Mouse (Mus musculus) forebrain, postnatal 0 days (tissue): Measurements from ENCODE around the gene Utp20. TPM values are rescaled to one million over a fixed set of nuclear protein-coding genes. Genes with fewer than 3 reads are reported as not detected.

ENCODE experiments used
- ATAC-seq: fragments of 200-750 bp; cut with Nextera tagmentation; 2 replicates; pipeline ENCODE4 v1.8.0; 2017; ENCODE audit warnings: mild to moderate bottlenecking, moderate library complexity
- DNase-seq: peaks from one replicate; pipeline ENCODE4 v3.0.0-alpha.2; 2015
- H3K27ac ChIP-seq: fragments of 300-500 bp; sonication (generic); 2 replicates; pipeline ENCODE4 v1.5.1; 2014; ENCODE audit warnings: low read depth, mild to moderate bottlenecking, antibody characterized with exemption, low read length, moderate library complexity, mixed read lengths
- H3K27me3 ChIP-seq: fragments of 300-500 bp; sonication (generic); 2 replicates; pipeline ENCODE4 v1.6.1; 2014; ENCODE audit warnings: mild to moderate bottlenecking, low read length, mixed read lengths; ENCODE audit not compliant: insufficient read depth
- H3K36me3 ChIP-seq: fragments of 300-500 bp; sonication (generic); 2 replicates; pipeline ENCODE4 v1.6.1; 2014; ENCODE audit warnings: mild to moderate bottlenecking, moderate library complexity; ENCODE audit not compliant: insufficient read depth
- H3K4me1 ChIP-seq: fragments of 300-500 bp; sonication (generic); 2 replicates; pipeline ENCODE4 v1.6.1; 2014; ENCODE audit warnings: antibody characterized with exemption; ENCODE audit not compliant: insufficient read depth
- H3K4me2 ChIP-seq: fragments of 300-500 bp; sonication (generic); 2 replicates; pipeline ENCODE4 v1.6.1; 2014; ENCODE audit warnings: low read depth, mild to moderate bottlenecking, moderate library complexity
- H3K4me3 ChIP-seq: fragments of 300-500 bp; sonication (generic); 2 replicates; pipeline ENCODE4 v1.5.1; 2014; ENCODE audit warnings: low read depth, low read length, mixed read lengths
- H3K9ac ChIP-seq: fragments of 300-500 bp; sonication (generic); 2 replicates; pipeline ENCODE4 v1.6.1; 2014; ENCODE audit warnings: mild to moderate bottlenecking
- H3K9me3 ChIP-seq: fragments of 300-500 bp; sonication (generic); 2 replicates; pipeline ENCODE4 v1.6.1; 2016; ENCODE audit warnings: low read length
- CTCF ChIP-seq: sonication (generic); IDR thresholded peaks from 2 replicates; pipeline ENCODE4 v1.5.1; 2016; ENCODE audit warnings: antibody characterized with exemption, control low read depth, low read depth
- WGBS: fragments of 180-500 bp; shearing (Covaris S2); extraction: QIAGEN DNeasy Blood & Tissue Kit; methylation state at CpG from one replicate; pipeline ENCODE4 v1.1.7; 2014; 5-methylcytosine and 5-hydroxymethylcytosine counted together
- polyA plus RNA-seq: library from polyadenylated mRNA; unstranded; fragments of >200 nt; fragmentation: Nextera tagmentation; extraction: Ambion mirVana; gene quantifications from 2 replicates; pipeline ENCODE4 v1.2.1, GENCODE M21; 2015
- total RNA-seq: library from RNA; depleted of rRNA; stranded (reverse); fragments of >200 nt; gene quantifications from 2 replicates; pipeline ENCODE4 v1.2.3, GENCODE M21; 2014

Utp20 gene
- total and polyA plus RNA-seq, 2 experiments from 2014 or later: 4.3 to 18.5 TPM

DNA sequence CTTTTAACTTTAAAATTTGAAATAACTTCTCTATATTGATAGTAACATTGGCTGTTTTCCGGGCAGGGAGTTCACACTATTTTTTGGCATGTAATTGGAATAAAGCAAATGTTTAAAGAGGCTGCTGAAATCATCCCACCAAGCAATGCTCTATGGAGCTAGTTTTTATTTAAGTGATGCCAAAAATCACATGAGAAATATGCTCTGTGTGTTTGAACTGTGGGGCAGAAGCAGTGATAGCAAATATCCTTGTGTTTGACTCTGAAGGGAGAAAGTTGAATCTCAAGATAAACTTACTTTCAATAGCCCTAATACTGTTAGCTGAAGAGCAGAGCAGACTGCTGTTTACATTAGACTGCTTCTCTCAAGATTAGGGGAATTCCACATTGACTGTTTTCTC, 107.0 kb downstream of the Utp20 start:
- Histone ChIP-seq H3K27me3 (no peaks in the 10 kb centered on the region), H3K27ac (no peak overlapping the region), H3K9ac (no peak overlapping the region), H3K4me2 (no peak overlapping the region), H3K9me3 (no peaks in the 10 kb centered on the region), H3K36me3 (no peaks in the 10 kb centered on the region), H3K4me1 (no peaks in the 10 kb centered on the region), H3K4me3 (no peak overlapping the region)
- 74% methylated on average over 1 of the region's 1 CpGs for WGBS
- TF ChIP-seq CTCF: no peak
- no peak for ATAC-seq
- DNase-seq: no peak

DNA sequence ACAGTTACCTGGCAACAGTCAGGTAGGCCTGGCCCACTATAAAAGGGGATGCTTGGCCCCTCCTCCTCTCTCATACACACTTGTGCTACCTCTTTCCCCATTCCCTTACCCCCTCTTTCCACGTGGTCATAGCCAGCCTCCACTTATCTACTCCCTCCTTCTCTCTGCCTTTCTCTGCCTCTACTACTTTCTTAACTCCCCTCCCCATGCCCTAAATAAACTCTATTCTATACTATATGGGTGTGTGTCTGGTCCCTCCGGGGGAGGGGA, 108.9 kb downstream of the Utp20 start:
- no peak for ATAC-seq
- no peak for TF ChIP-seq CTCF
- 41% methylated on average over 2 of the region's 2 CpGs for whole genome bisulfite sequencing
- H3K36me3 ChIP-seq: no peaks in the 10 kb centered on the region
- H3K4me1 ChIP-seq: no peaks in the 10 kb centered on the region
- H3K4me2 ChIP-seq: no peak overlapping the region
- no peak overlapping the region for H3K4me3 ChIP-seq
- no peak overlapping the region for H3K9ac ChIP-seq
- H3K9me3 ChIP-seq: no peaks in the 10 kb centered on the region
- H3K27ac ChIP-seq: no peak overlapping the region
- DNase-seq: no peak
- no peaks in the 10 kb centered on the region for H3K27me3 ChIP-seq

DNA sequence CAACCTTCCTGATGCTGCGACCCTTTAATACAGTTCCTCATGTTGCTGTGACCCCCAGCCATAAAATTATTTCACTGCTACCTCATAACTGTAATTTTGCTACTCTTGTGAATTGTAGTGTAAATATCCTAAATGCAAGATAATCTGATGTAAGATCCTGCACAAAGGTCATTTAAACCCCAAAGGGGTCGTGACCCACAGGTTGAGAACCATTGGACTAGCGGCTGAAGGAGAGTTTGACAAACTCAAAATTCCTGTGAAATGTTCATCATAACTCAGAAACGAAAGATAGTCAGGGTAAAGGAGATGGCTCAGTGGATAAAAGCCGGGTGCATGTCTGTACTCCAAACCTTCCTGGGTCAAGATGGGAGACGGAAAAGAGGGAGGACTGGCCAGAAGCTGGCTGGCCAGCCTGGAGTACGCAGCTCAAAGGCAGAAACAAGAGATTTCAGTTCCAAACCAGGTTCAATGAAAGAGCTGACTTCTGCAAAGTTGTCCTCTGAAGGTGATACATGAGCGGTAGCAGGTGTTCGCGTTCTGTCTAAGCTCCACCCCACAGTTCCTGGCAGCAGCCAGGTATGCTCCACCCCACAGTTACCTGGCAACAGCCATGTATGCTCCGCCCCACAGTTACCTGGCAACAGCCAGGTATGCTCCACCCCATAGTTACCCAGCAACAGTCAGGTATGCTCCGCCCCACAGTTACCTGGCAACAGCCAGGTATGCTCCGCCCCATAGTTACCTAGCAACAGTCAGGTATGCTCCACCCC, 109.4 kb downstream of the Utp20 start:
- Histone ChIP-seq H3K27ac (no peak overlapping the region), H3K4me3 (no peak overlapping the region), H3K4me2 (no peak overlapping the region), H3K4me1 (no peaks in the 10 kb centered on the region), H3K27me3 (no peaks in the 10 kb centered on the region), H3K9ac (no peak overlapping the region), H3K36me3 (no peaks in the 10 kb centered on the region), H3K9me3 (no peaks in the 10 kb centered on the region)
- no peak for TF ChIP-seq CTCF
- 60% methylated on average over 13 of the region's 13 CpGs for WGBS
- DNase-seq (no peak), ATAC-seq (no peak)

GRCm38 (mm10) chr10:88715621-88716020, 111.0 kb downstream of the Utp20 start:
- Histone ChIP-seq H3K27me3 (no peaks in the 10 kb centered on the region), H3K36me3 (no peaks in the 10 kb centered on the region), H3K4me2 (no peak overlapping the region), H3K4me3 (no peak overlapping the region), H3K9me3 (no peaks in the 10 kb centered on the region), H3K27ac (no peak overlapping the region), H3K9ac (no peak overlapping the region), H3K4me1 (no peaks in the 10 kb centered on the region)
- DNase-seq (no peak), ATAC-seq (no peak)
- no peak for TF ChIP-seq CTCF
- 67% methylated on average over 6 of the region's 6 CpGs for WGBS

GRCm38 (mm10) chr10:88714744-88715143, 111.9 kb downstream of the Utp20 start:
- H3K9me3 ChIP-seq: no peaks in the 10 kb centered on the region
- WGBS: 89% methylated on average over 4 of the region's 4 CpGs
- no peak overlapping the region for H3K4me2 ChIP-seq
- DNase-seq (no peak), ATAC-seq (no peak)
- H3K4me3 ChIP-seq: no peak overlapping the region
- no peaks in the 10 kb centered on the region for H3K36me3 ChIP-seq
- no peak overlapping the region for H3K9ac ChIP-seq
- no peaks in the 10 kb centered on the region for H3K27me3 ChIP-seq
- H3K27ac ChIP-seq: no peak overlapping the region
- TF ChIP-seq CTCF: no peak
- H3K4me1 ChIP-seq: no peaks in the 10 kb centered on the region

GRCm38 (mm10) chr10:88712359-88712758, 114.2 kb downstream of the Utp20 start:
- WGBS: 87% methylated on average over 6 of the region's 6 CpGs
- TF ChIP-seq CTCF: no peak
- Histone ChIP-seq H3K36me3 (no peaks in the 10 kb centered on the region), H3K27me3 (no peaks in the 10 kb centered on the region), H3K4me1 (no peaks in the 10 kb centered on the region), H3K9me3 (no peaks in the 10 kb centered on the region), H3K4me2 (no peak overlapping the region), H3K27ac (no peak overlapping the region), H3K4me3 (no peak overlapping the region), H3K9ac (no peak overlapping the region)
- ATAC-seq: no peak
- DNase-seq: no peak

DNA sequence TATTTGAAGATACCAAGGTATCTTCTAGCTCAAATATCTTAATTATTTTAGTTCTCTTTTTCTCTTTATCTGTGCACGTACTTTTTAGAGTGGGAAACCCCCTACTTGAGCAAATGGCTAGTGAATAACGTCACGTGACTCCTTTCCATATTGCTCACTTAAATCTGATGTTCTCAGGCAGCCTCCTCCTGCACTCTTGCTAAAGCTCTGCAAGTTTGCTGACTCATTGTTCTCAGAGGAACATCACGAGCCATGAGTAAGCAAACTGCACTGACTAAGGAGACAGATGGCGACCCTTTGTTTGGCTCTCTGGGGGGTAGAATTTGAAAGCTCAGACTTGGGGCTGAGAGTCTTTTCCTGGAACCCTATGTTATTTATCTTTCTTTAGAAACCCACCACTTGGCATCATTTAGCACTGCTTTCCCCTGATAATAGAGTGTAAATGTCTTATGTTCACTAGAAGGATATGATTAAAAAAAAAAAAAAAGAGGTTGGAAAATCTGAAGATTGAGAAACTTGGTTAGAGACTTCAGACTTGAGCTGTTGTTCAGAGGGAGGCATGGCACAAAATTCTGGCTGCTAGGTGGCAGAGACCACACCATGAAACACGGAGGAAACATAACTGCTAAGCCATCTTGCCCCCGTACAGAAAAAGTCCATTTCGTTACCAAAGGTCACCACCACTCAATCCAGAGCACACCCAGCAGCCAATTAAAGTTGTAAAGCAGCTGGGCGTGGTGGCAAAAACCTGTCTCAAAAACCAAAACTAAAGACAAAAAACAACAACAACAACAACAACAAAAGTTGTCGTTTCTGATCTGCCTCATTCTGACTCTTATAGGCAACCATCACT, 117.7 kb downstream of the Utp20 start:
- H3K9ac ChIP-seq: no peak overlapping the region
- ATAC-seq (no peak; the same call in 1 of the 2 replicates), DNase-seq (peak; percentile 4)
- 60% methylated on average over 10 of the region's 10 CpGs for WGBS
- no peak for TF ChIP-seq CTCF
- H3K4me1 ChIP-seq: no peaks in the 10 kb centered on the region
- no peak overlapping the region for H3K27ac ChIP-seq
- H3K4me3 ChIP-seq: no peak overlapping the region
- no peak overlapping the region for H3K4me2 ChIP-seq
- no peaks in the 10 kb centered on the region for H3K9me3 ChIP-seq
- no peaks in the 10 kb centered on the region for H3K27me3 ChIP-seq
- no peaks in the 10 kb centered on the region for H3K36me3 ChIP-seq
